Mouse (Mus musculus): ENCODE data around the gene Brca2. TPM values are rescaled to one million over a fixed set of nuclear protein-coding genes. Genes with fewer than 3 reads are reported as not detected.
A peak's percentile ranks its signal among the peaks of the same experiment; 100 is the strongest.

Gene Brca2
- polyA plus RNA-seq, 1 experiment, result 4.6 TPM

GRCm38 (mm10) chr5:150578613-150579171 is 56.3 kb downstream of the Brca2 start:
- Histone ChIP-seq H3K27me3 (ENCODE audit: control insufficient read depth, insufficient read depth, insufficient read length) (no peaks in the 10 kb centered on the region), H3ac (ENCODE audit: control insufficient read depth, insufficient read length, low read depth) (no peak overlapping the region), H3K79me2 (ENCODE audit: control insufficient read depth, insufficient read depth) (no peaks in the 10 kb centered on the region), H3K79me3 (ENCODE audit: low read depth) (no peaks in the 10 kb centered on the region), H3K36me3 (ENCODE audit: control insufficient read depth, insufficient read depth) (no peaks in the 10 kb centered on the region), H3K4me3 (ENCODE audit: insufficient read depth, poor library complexity, severe bottlenecking) (no peak overlapping the region)
- TF ChIP-seq MYOG (IDR thresholded peaks at IDR 0.05; ENCODE audit: control insufficient read depth, extremely low read depth, insufficient read length) (no peak), CEBPB (IDR thresholded peaks at IDR 0.05; ENCODE audit: low read depth) (no peak), MYOD1 (IDR thresholded peaks at IDR 0.05; ENCODE audit: control insufficient read depth, insufficient read length, low read depth) (no peak)

GRCm38 (mm10) chr5:150581180-150581579 is 58.8 kb downstream of the Brca2 start:
- Histone ChIP-seq H3K27me3 (ENCODE audit: control insufficient read depth, insufficient read depth, insufficient read length) (no peaks in the 10 kb centered on the region), H3K4me3 (ENCODE audit: insufficient read depth, poor library complexity, severe bottlenecking) (no peak overlapping the region), H3K36me3 (ENCODE audit: control insufficient read depth, insufficient read depth) (no peaks in the 10 kb centered on the region), H3K79me3 (ENCODE audit: low read depth) (no peaks in the 10 kb centered on the region), H3K79me2 (ENCODE audit: control insufficient read depth, insufficient read depth) (no peaks in the 10 kb centered on the region), H3ac (ENCODE audit: control insufficient read depth, insufficient read length, low read depth) (no peak overlapping the region)
- TF ChIP-seq MYOG (IDR thresholded peaks at IDR 0.05; ENCODE audit: control insufficient read depth, extremely low read depth, insufficient read length) (no peak), CTCF (IDR thresholded peaks at IDR 0.05; ENCODE audit: control insufficient read depth, insufficient read depth, insufficient read length) (no peak), FOSL1 (IDR thresholded peaks at IDR 0.05; ENCODE audit: insufficient read depth, low read length, poor library complexity, severe bottlenecking) (no peak), MYOD1 (IDR thresholded peaks at IDR 0.05; ENCODE audit: control insufficient read depth, insufficient read length, low read depth) (no peak), MAX (IDR thresholded peaks at IDR 0.05) (no peak), USF1 (IDR thresholded peaks at IDR 0.05; ENCODE audit: low read depth) (no peak), CEBPB (IDR thresholded peaks at IDR 0.05; ENCODE audit: low read depth) (no peak)

GRCm38 (mm10) chr5:150583181-150583580 is 60.8 kb downstream of the Brca2 start:
- Histone ChIP-seq H3K79me3 (ENCODE audit: low read depth) (no peaks in the 10 kb centered on the region), H3K4me3 (ENCODE audit: insufficient read depth, poor library complexity, severe bottlenecking) (no peak overlapping the region), H3K79me2 (ENCODE audit: control insufficient read depth, insufficient read depth) (no peaks in the 10 kb centered on the region), H3K27me3 (ENCODE audit: control insufficient read depth, insufficient read depth, insufficient read length) (no peaks in the 10 kb centered on the region), H3K36me3 (ENCODE audit: control insufficient read depth, insufficient read depth) (no peaks in the 10 kb centered on the region), H3ac (ENCODE audit: control insufficient read depth, insufficient read length, low read depth) (no peak overlapping the region)
- TF ChIP-seq MAX (IDR thresholded peaks at IDR 0.05) (no peak), MYOG (IDR thresholded peaks at IDR 0.05; ENCODE audit: control insufficient read depth, extremely low read depth, insufficient read length) (no peak), CTCF (IDR thresholded peaks at IDR 0.05; ENCODE audit: control insufficient read depth, insufficient read depth, insufficient read length) (no peak), USF1 (IDR thresholded peaks at IDR 0.05; ENCODE audit: low read depth) (no peak), MYOD1 (IDR thresholded peaks at IDR 0.05; ENCODE audit: control insufficient read depth, insufficient read length, low read depth) (no peak)

GRCm38 (mm10) chr5:150583622-150584336 is 61.3 kb downstream of the Brca2 start:
- no peak overlapping the region for H3ac ChIP-seq (ENCODE audit: control insufficient read depth, insufficient read length, low read depth)
- no peak overlapping the region for H3K4me3 ChIP-seq (ENCODE audit: insufficient read depth, poor library complexity, severe bottlenecking)
- no peaks in the 10 kb centered on the region for H3K36me3 ChIP-seq (ENCODE audit: control insufficient read depth, insufficient read depth)
- no peaks in the 10 kb centered on the region for H3K79me2 ChIP-seq (ENCODE audit: control insufficient read depth, insufficient read depth)
- no peaks in the 10 kb centered on the region for H3K27me3 ChIP-seq (ENCODE audit: control insufficient read depth, insufficient read depth, insufficient read length)
- TF ChIP-seq MYOG (IDR thresholded peaks at IDR 0.05; ENCODE audit: control insufficient read depth, extremely low read depth, insufficient read length) (no peak), CEBPB (IDR thresholded peaks at IDR 0.05; ENCODE audit: low read depth) (peak; percentile 24), USF1 (IDR thresholded peaks at IDR 0.05; ENCODE audit: low read depth) (no peak), MAX (IDR thresholded peaks at IDR 0.05) (no peak), FOSL1 (IDR thresholded peaks at IDR 0.05; ENCODE audit: insufficient read depth, low read length, poor library complexity, severe bottlenecking) (no peak), MYOD1 (IDR thresholded peaks at IDR 0.05; ENCODE audit: control insufficient read depth, insufficient read length, low read depth) (no peak)
- H3K79me3 ChIP-seq (ENCODE audit: low read depth), result no peaks in the 10 kb centered on the region

DNA sequence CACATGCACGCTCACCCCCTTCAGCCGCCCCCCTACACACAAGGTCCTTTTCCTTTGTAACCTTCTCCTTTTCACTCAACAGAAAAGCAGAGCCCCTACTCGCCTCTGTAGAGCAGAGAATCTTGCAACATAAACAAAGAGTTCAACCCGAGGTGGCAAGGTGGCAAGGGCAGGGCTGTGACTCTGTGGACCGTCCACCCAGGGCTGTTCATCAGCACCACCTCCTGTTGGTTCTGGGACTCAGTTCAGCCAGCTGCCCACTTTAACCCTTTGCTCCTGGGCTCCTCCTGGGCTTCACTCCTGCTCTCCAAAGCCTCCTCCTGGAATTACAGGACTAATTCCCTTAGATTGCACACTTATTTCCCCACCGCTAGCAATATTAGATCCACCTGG is 61.9 kb downstream of the Brca2 start:
- TF ChIP-seq MAX (IDR thresholded peaks at IDR 0.05) (no peak), FOSL1 (IDR thresholded peaks at IDR 0.05; ENCODE audit: insufficient read depth, low read length, poor library complexity, severe bottlenecking) (no peak), MYOG (IDR thresholded peaks at IDR 0.05; ENCODE audit: control insufficient read depth, extremely low read depth, insufficient read length) (no peak), CTCF (IDR thresholded peaks at IDR 0.05; ENCODE audit: control insufficient read depth, insufficient read depth, insufficient read length) (no peak), MYOD1 (IDR thresholded peaks at IDR 0.05; ENCODE audit: control insufficient read depth, insufficient read length, low read depth) (no peak), USF1 (IDR thresholded peaks at IDR 0.05; ENCODE audit: low read depth) (no peak), CEBPB (IDR thresholded peaks at IDR 0.05; ENCODE audit: low read depth) (no peak)
- Histone ChIP-seq H3K79me3 (ENCODE audit: low read depth) (no peaks in the 10 kb centered on the region), H3K36me3 (ENCODE audit: control insufficient read depth, insufficient read depth) (no peaks in the 10 kb centered on the region), H3K27me3 (ENCODE audit: control insufficient read depth, insufficient read depth, insufficient read length) (no peaks in the 10 kb centered on the region), H3K4me3 (ENCODE audit: insufficient read depth, poor library complexity, severe bottlenecking) (no peak overlapping the region), H3ac (ENCODE audit: control insufficient read depth, insufficient read length, low read depth) (no peak overlapping the region), H3K79me2 (ENCODE audit: control insufficient read depth, insufficient read depth) (no peaks in the 10 kb centered on the region)

GRCm38 (mm10) chr5:150589945-150590344 is 67.5 kb downstream of the Brca2 start:
- H3ac ChIP-seq (ENCODE audit: control insufficient read depth, insufficient read length, low read depth), result no peak overlapping the region
- no peak for TF ChIP-seq FOSL1 (IDR thresholded peaks at IDR 0.05; ENCODE audit: insufficient read depth, low read length, poor library complexity, severe bottlenecking)
- TF ChIP-seq USF1 (IDR thresholded peaks at IDR 0.05; ENCODE audit: low read depth), result no peak
- TF ChIP-seq MYOG (IDR thresholded peaks at IDR 0.05; ENCODE audit: control insufficient read depth, extremely low read depth, insufficient read length), result no peak
- no peak for TF ChIP-seq CTCF (IDR thresholded peaks at IDR 0.05; ENCODE audit: control insufficient read depth, insufficient read depth, insufficient read length)
- TF ChIP-seq MAX (IDR thresholded peaks at IDR 0.05), result no peak
- TF ChIP-seq MYOD1 (IDR thresholded peaks at IDR 0.05; ENCODE audit: control insufficient read depth, insufficient read length, low read depth), result no peak
- no peak for TF ChIP-seq CEBPB (IDR thresholded peaks at IDR 0.05; ENCODE audit: low read depth)
- no peak overlapping the region for H3K4me3 ChIP-seq (ENCODE audit: insufficient read depth, poor library complexity, severe bottlenecking)
- H3K79me3 ChIP-seq (ENCODE audit: low read depth), result no peaks in the 10 kb centered on the region
- peaks cover 5% of the 10 kb centered on the region for H3K27me3 ChIP-seq (ENCODE audit: control insufficient read depth, insufficient read depth, insufficient read length)
- H3K79me2 ChIP-seq (ENCODE audit: control insufficient read depth, insufficient read depth), result no peaks in the 10 kb centered on the region
- H3K36me3 ChIP-seq (ENCODE audit: control insufficient read depth, insufficient read depth), result no peaks in the 10 kb centered on the region
